ENCODE assay signal across 8 mouse cellular contexts in genomic region chr2:163657975-163658886, GRCm38 (mm10). TPM values are rescaled to one million over a fixed set of nuclear protein-coding genes. Genes with fewer than 3 reads are reported as not detected.
DNase-seq lines count a peak whose midpoint lies in the region; ATAC-seq and TF ChIP-seq lines count a peak whose summit lies in the region.

TSS of gene Pkig (plus strand) at chr2:163658386.

- peak; percentile 81 for ATAC-seq in granulocyte monocyte progenitor cell, adult 5-6 weeks (replicated peaks; ENCODE audit: poor library complexity, severe bottlenecking)
- ATAC-seq in intestine, postnatal 0 days, result peak; percentile 86
- peak; percentile 90 for ATAC-seq in limb, embryonic 11.5 days (ENCODE audit: insufficient number of reproducible peaks, low FRiP score, low TSS enrichment, low read depth)
- ATAC-seq in midbrain, embryonic 13.5 days, result peak; percentile 92

- H3K4me2 ChIP-seq in intestine, postnatal 0 days (replicated peaks; ENCODE audit: low read depth), result peak within 1 kb of the TSS; percentile 59
- H3K4me2 ChIP-seq in limb, embryonic 11.5 days (ENCODE audit: low read depth, severe bottlenecking), result peak within 1 kb of the TSS; percentile 47
- peak within 1 kb of the TSS; percentile 66 for H3K4me2 ChIP-seq in midbrain, embryonic 13.5 days (replicated peaks)

- DNase-seq in 3134 (ENCODE audit: extremely low read depth, insufficient read length, low spot score), result peak; percentile 83
- peak; percentile 94 for DNase-seq in adrenal gland, postnatal 14 days
- DNase-seq in embryonic facial prominence, embryonic 10.5 days (ENCODE audit: low spot score), result peak; percentile 93
- peak; percentile 94 for DNase-seq in limb, embryonic 11.5 days (ENCODE audit: low spot score)

- H3K27me3 ChIP-seq in embryonic facial prominence, embryonic 10.5 days (replicated peaks; ENCODE audit: low read depth, poor library complexity, severe bottlenecking), result no peaks in the 10 kb centered on the region
- H3K27me3 ChIP-seq in intestine, postnatal 0 days (replicated peaks; ENCODE audit: control insufficient read depth, insufficient read depth, low read length), result no peaks in the 10 kb centered on the region
- no peaks in the 10 kb centered on the region for H3K27me3 ChIP-seq in limb, embryonic 11.5 days (ENCODE audit: control insufficient read depth, insufficient read depth, low read length)
- no peaks in the 10 kb centered on the region for H3K27me3 ChIP-seq in midbrain, embryonic 13.5 days
- H3K27me3 ChIP-seq in small intestine, adult 2 months (ENCODE audit: control insufficient read depth, insufficient read depth, low read length), result no peaks in the 10 kb centered on the region

- peak; percentile 17; the same call in 1 of the 2 replicates for TF ChIP-seq POLR2A in small intestine, adult 2 months (IDR thresholded peaks at IDR 0.05; ENCODE audit: low read depth, low read length)

- under 1% methylated on average over 71 of the region's 71 CpGs for WGBS in embryonic facial prominence, embryonic 10.5 days
- under 1% methylated on average over 71 of the region's 71 CpGs for WGBS in intestine, postnatal 0 days
- WGBS in limb, embryonic 11.5 days, result under 1% methylated on average over 71 of the region's 71 CpGs
- under 1% methylated on average over 71 of the region's 71 CpGs for WGBS in midbrain, embryonic 13.5 days
- 1% methylated on average over 71 of the region's 71 CpGs for WGBS in small intestine, adult 2 months

- no peaks in the 10 kb centered on the region for H3K36me3 ChIP-seq in embryonic facial prominence, embryonic 10.5 days (replicated peaks)
- H3K36me3 ChIP-seq in intestine, postnatal 0 days (ENCODE audit: control insufficient read depth, insufficient read depth), result no peaks in the 10 kb centered on the region
- H3K36me3 ChIP-seq in limb, embryonic 11.5 days (ENCODE audit: control insufficient read depth, insufficient read depth, low read length), result no peaks in the 10 kb centered on the region
- H3K36me3 ChIP-seq in midbrain, embryonic 13.5 days, result no peaks in the 10 kb centered on the region
- H3K36me3 ChIP-seq in small intestine, adult 2 months (ENCODE audit: control insufficient read depth, insufficient read depth, low read length), result no peaks in the 10 kb centered on the region

- peak within 1 kb of the TSS; percentile 95 for H3K27ac ChIP-seq in embryonic facial prominence, embryonic 10.5 days (replicated peaks)
- peak within 1 kb of the TSS; percentile 70 for H3K27ac ChIP-seq in intestine, postnatal 0 days (ENCODE audit: low read depth, low read length)
- H3K27ac ChIP-seq in limb, embryonic 11.5 days (replicated peaks; ENCODE audit: low read depth, low read length), result peak within 1 kb of the TSS; percentile 71; the same call in 1 of the 2 replicates
- peak within 1 kb of the TSS; percentile 79 for H3K27ac ChIP-seq in midbrain, embryonic 13.5 days
- H3K27ac ChIP-seq in small intestine, adult 2 months (ENCODE audit: insufficient read depth, low read depth, low read length), result peak within 1 kb of the TSS; percentile 99

- peaks cover 41% of the 10 kb centered on the region for H3K4me1 ChIP-seq in embryonic facial prominence, embryonic 10.5 days
- peaks cover 8% of the 10 kb centered on the region; the same call in 1 of the 2 replicates for H3K4me1 ChIP-seq in intestine, postnatal 0 days (replicated peaks; ENCODE audit: control insufficient read depth, insufficient read depth, low read length)
- H3K4me1 ChIP-seq in limb, embryonic 11.5 days (ENCODE audit: control insufficient read depth, insufficient read depth, low read length), result peaks cover 3% of the 10 kb centered on the region; the same call in 1 of the 2 replicates
- peaks cover 31% of the 10 kb centered on the region for H3K4me1 ChIP-seq in midbrain, embryonic 13.5 days (replicated peaks)
- peaks cover 28% of the 10 kb centered on the region for H3K4me1 ChIP-seq in small intestine, adult 2 months (ENCODE audit: control insufficient read depth, insufficient read depth, insufficient read length, low read length)

- no peaks in the 10 kb centered on the region for H3K9me3 ChIP-seq in embryonic facial prominence, embryonic 10.5 days
- no peaks in the 10 kb centered on the region for H3K9me3 ChIP-seq in intestine, postnatal 0 days (ENCODE audit: control insufficient read depth)
- no peaks in the 10 kb centered on the region for H3K9me3 ChIP-seq in limb, embryonic 11.5 days (ENCODE audit: control insufficient read depth, low read length)
- no peaks in the 10 kb centered on the region for H3K9me3 ChIP-seq in midbrain, embryonic 13.5 days

- H3K9ac ChIP-seq in intestine, postnatal 0 days (ENCODE audit: low read depth, low read length), result peak within 1 kb of the TSS; percentile 60
- H3K9ac ChIP-seq in limb, embryonic 11.5 days (ENCODE audit: low read length), result peak within 1 kb of the TSS; percentile 82
- H3K9ac ChIP-seq in midbrain, embryonic 13.5 days (replicated peaks), result peak within 1 kb of the TSS; percentile 86

- TF ChIP-seq CTCF in intestine, postnatal 0 days (IDR thresholded peaks at IDR 0.05; ENCODE audit: low read depth), result peak; percentile 48
- TF ChIP-seq CTCF in small intestine, adult 2 months (IDR thresholded peaks at IDR 0.05; ENCODE audit: extremely low read depth, insufficient read length, insufficient replicate concordance, low read depth, low read length), result peak; percentile 18; the same call in 1 of the 2 replicates

- peak within 1 kb of the TSS; percentile 76 for H3K4me3 ChIP-seq in embryonic facial prominence, embryonic 10.5 days
- peak within 1 kb of the TSS; percentile 60 for H3K4me3 ChIP-seq in intestine, postnatal 0 days (ENCODE audit: low read depth, low read length)
- H3K4me3 ChIP-seq in limb, embryonic 11.5 days (ENCODE audit: low read depth, low read length), result peak within 1 kb of the TSS; percentile 81
- H3K4me3 ChIP-seq in midbrain, embryonic 13.5 days (replicated peaks), result peak within 1 kb of the TSS; percentile 82
- peak within 1 kb of the TSS; percentile 99 for H3K4me3 ChIP-seq in small intestine, adult 2 months (ENCODE audit: low read depth, low read length)

RNA-seq across cellular contexts. Expression of gene Pkig, which starts in this region (rescaled TPM):
- 44.2 and 46.9 TPM in 2 replicates for total RNA-seq in adrenal gland, postnatal 14 days (2021)
- polyA plus RNA-seq in embryonic facial prominence, embryonic 10.5 days (2016; fragmentation: Nextera tagmentation; extraction: Ambion mirVana), result 189 and 194 TPM in 2 replicates
- total RNA-seq in granulocyte monocyte progenitor cell, adult 5-6 weeks (2014; fragmentation: Nextera tagmentation), result 89.1 and 89.4 TPM in 2 replicates
- 52.2 and 65.1 TPM in 2 replicates for total RNA-seq in granulocyte monocyte progenitor cell, adult 5-6 weeks (2017)
- 114 and 116 TPM in 2 replicates for polyA plus RNA-seq in intestine, postnatal 0 days (2015; fragmentation: Nextera tagmentation; extraction: Ambion mirVana)
- polyA plus RNA-seq in limb, embryonic 11.5 days (2014; fragmentation: Nextera tagmentation; extraction: Ambion mirVana), result 174 and 177 TPM in 2 replicates
- polyA plus RNA-seq in midbrain, embryonic 13.5 days (2015; fragmentation: Nextera tagmentation; extraction: Ambion mirVana), result 124 and 126 TPM in 2 replicates
- 82.0 and 143 TPM in 2 replicates for polyA plus RNA-seq in small intestine, adult 2 months (2012; rRNA removed)

Comparison
In these comparisons a context has a peak if more than half of its experiments do, and no peak if none do; other contexts are left out.
1. Peak in every context shown above with its lines: DNase-seq, ATAC-seq, H3K4me3 ChIP-seq and H3K27ac ChIP-seq.